Mouse (Mus musculus): ENCODE data around the gene Bcor. TPM values are rescaled to one million over a fixed set of nuclear protein-coding genes. Genes with fewer than 3 reads are reported as not detected.

The Bcor gene
- total RNA-seq, 1 experiment = 32.9 TPM

DNA sequence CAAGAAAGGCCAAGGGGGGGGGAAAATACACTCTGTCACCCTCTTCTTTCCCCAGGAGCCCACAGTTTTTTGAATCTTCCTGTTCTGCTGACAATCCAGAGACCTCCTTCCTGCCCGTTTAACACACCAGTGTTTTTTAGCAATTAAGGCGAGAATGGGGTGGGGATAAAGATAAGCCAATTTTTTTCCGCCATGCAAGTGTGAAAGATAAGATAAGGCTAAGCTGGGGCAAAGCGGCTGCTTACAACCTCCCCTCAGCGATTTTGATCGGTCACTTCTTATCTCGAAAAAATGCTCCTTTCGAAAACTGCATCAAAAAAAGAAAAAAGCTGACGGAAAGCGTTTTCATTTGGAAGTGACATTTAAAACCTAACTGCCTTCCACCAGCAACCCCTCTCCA lies 74.2 kb downstream of the Bcor start:
- H3K9ac ChIP-seq (ENCODE audit: insufficient read depth, low read depth, low read length, poor library complexity, severe bottlenecking) = no peak overlapping the region
- no peak overlapping the region for H3K27ac ChIP-seq (ENCODE audit: insufficient read depth, low read depth, low read length, poor library complexity, severe bottlenecking)
- H3K4me1 ChIP-seq (ENCODE audit: control insufficient read depth in 2 of 2, insufficient read depth in 2 of 2, low read length in 2 of 2, poor library complexity in 1 of 2) = peaks cover 0 to 4% of the 10 kb centered on the region in 2 experiments; a peak in 1 of 4 replicates
- in situ Hi-C loops (cut with MboI; ENCODE audit: low sequenced_read_pairs in 2 of 2, unreplicated experiment in 2 of 2) = loop anchor here (10.0 to 25.0 kb wide), 3 partner anchors 49 to 449 kb away; no protein-coding TSS in a partner anchor
- TF ChIP-seq HCFC1 (IDR thresholded peaks at IDR 0.05; ENCODE audit: borderline replicate concordance, insufficient read depth, low read length) (no peak), ZNF384 (IDR thresholded peaks at IDR 0.05; ENCODE audit: low read depth, low read length) (no peak), CHD2 (IDR thresholded peaks at IDR 0.05; ENCODE audit: low read depth, low read length) (no peak), ZC3H11A (IDR thresholded peaks at IDR 0.05; ENCODE audit: borderline replicate concordance, low read depth, low read length) (no peak), MAFK (IDR thresholded peaks at IDR 0.05; ENCODE audit: insufficient read depth, low read depth, low read length) (no peak)
- no peaks in the 10 kb centered on the region for H3K36me3 ChIP-seq (ENCODE audit: control insufficient read depth, insufficient read depth, low read length, poor library complexity, severe bottlenecking)
- no peak for DNase-seq (ENCODE audit: low read depth, low spot score)
- no peak overlapping the region for H3K4me3 ChIP-seq (ENCODE audit: insufficient read depth in 1 of 2, low read depth in 1 of 2, low read length in 2 of 2, poor library complexity in 1 of 2, severe bottlenecking in 1 of 2)
- H3K9me3 ChIP-seq (ENCODE audit: control insufficient read depth, insufficient read depth, low read depth, low read length) = no peaks in the 10 kb centered on the region

DNA sequence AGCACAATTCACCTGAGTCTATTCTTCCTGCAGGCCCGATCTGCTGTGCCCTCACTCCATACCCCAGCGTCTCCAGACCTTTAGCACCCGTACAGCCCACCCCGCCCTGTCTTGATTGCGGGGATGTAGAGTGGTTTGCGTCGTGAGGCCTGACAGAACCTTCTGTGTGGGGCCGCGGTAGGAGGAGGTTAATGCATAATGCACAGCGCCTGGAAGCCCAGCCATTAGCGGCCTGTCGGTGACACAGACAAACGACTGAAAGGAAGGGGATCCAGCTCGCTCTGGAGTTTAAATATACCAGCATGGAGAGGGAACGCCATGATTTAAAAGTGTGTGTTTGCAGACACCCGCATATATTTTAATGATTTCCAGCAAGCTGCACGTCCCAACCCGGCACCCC lies 74.9 kb downstream of the Bcor start:
- H3K9me3 ChIP-seq (ENCODE audit: control insufficient read depth, insufficient read depth, low read depth, low read length) = no peaks in the 10 kb centered on the region
- H3K9ac ChIP-seq (ENCODE audit: insufficient read depth, low read depth, low read length, poor library complexity, severe bottlenecking) = no peak overlapping the region
- no peak for TF ChIP-seq CHD2 (IDR thresholded peaks at IDR 0.05; ENCODE audit: low read depth, low read length)
- no peak for TF ChIP-seq HCFC1 (IDR thresholded peaks at IDR 0.05; ENCODE audit: borderline replicate concordance, insufficient read depth, low read length)
- TF ChIP-seq MAFK (IDR thresholded peaks at IDR 0.05; ENCODE audit: insufficient read depth, low read depth, low read length) = no peak
- no peak for TF ChIP-seq ZC3H11A (IDR thresholded peaks at IDR 0.05; ENCODE audit: borderline replicate concordance, low read depth, low read length)
- TF ChIP-seq ZNF384 (IDR thresholded peaks at IDR 0.05; ENCODE audit: low read depth, low read length) = no peak
- DNase-seq (ENCODE audit: low read depth, low spot score) = no peak
- peaks cover 0 to 4% of the 10 kb centered on the region in 2 experiments; a peak in 1 of 4 replicates for H3K4me1 ChIP-seq (ENCODE audit: control insufficient read depth in 2 of 2, insufficient read depth in 2 of 2, low read length in 2 of 2, poor library complexity in 1 of 2)
- no peak overlapping the region for H3K4me3 ChIP-seq (ENCODE audit: insufficient read depth in 1 of 2, low read depth in 1 of 2, low read length in 2 of 2, poor library complexity in 1 of 2, severe bottlenecking in 1 of 2)
- in situ Hi-C loops (cut with MboI; ENCODE audit: low sequenced_read_pairs in 2 of 2, unreplicated experiment in 2 of 2) = loop anchor here (10.0 to 25.0 kb wide), 3 partner anchors 50 to 448 kb away; no protein-coding TSS in a partner anchor
- H3K27ac ChIP-seq (ENCODE audit: insufficient read depth, low read depth, low read length, poor library complexity, severe bottlenecking) = no peak overlapping the region
- no peaks in the 10 kb centered on the region for H3K36me3 ChIP-seq (ENCODE audit: control insufficient read depth, insufficient read depth, low read length, poor library complexity, severe bottlenecking)

DNA sequence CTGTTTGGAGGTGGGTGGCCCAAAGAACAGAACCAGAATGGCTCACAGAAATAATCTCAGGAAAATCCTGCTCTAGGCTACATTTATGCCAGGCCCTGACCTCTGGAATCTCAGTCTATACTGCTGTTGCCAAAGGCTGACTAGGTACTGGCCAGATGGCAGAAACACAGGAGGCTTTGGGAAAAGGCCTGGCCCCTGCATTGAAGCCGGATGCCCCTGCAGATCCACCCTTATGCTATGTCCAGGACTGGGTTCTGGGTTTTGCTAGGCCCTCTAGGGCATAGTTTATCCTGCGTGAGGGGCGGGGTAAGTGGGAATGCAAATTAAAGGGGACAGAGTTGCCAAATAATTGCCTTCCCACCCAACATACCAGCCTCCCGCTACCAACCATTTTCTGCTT lies 75.5 kb downstream of the Bcor start:
- DNase-seq (ENCODE audit: low read depth, low spot score) = no peak
- no peak overlapping the region for H3K4me3 ChIP-seq (ENCODE audit: insufficient read depth in 1 of 2, low read depth in 1 of 2, low read length in 2 of 2, poor library complexity in 1 of 2, severe bottlenecking in 1 of 2)
- no peak for TF ChIP-seq ZNF384 (IDR thresholded peaks at IDR 0.05; ENCODE audit: low read depth, low read length)
- TF ChIP-seq CHD2 (IDR thresholded peaks at IDR 0.05; ENCODE audit: low read depth, low read length) = no peak
- H3K4me1 ChIP-seq (ENCODE audit: control insufficient read depth in 2 of 2, insufficient read depth in 2 of 2, low read length in 2 of 2, poor library complexity in 1 of 2) = peaks cover 0 to 4% of the 10 kb centered on the region in 2 experiments; a peak in 1 of 4 replicates
- H3K9ac ChIP-seq (ENCODE audit: insufficient read depth, low read depth, low read length, poor library complexity, severe bottlenecking) = no peak overlapping the region
- no peaks in the 10 kb centered on the region for H3K36me3 ChIP-seq (ENCODE audit: control insufficient read depth, insufficient read depth, low read length, poor library complexity, severe bottlenecking)
- no peaks in the 10 kb centered on the region for H3K9me3 ChIP-seq (ENCODE audit: control insufficient read depth, insufficient read depth, low read depth, low read length)
- in situ Hi-C loops (cut with MboI; ENCODE audit: low sequenced_read_pairs in 2 of 2, unreplicated experiment in 2 of 2) = loop anchor here (10.0 to 25.0 kb wide), 3 partner anchors 50 to 447 kb away; no protein-coding TSS in a partner anchor
- no peak overlapping the region for H3K27ac ChIP-seq (ENCODE audit: insufficient read depth, low read depth, low read length, poor library complexity, severe bottlenecking)

DNA sequence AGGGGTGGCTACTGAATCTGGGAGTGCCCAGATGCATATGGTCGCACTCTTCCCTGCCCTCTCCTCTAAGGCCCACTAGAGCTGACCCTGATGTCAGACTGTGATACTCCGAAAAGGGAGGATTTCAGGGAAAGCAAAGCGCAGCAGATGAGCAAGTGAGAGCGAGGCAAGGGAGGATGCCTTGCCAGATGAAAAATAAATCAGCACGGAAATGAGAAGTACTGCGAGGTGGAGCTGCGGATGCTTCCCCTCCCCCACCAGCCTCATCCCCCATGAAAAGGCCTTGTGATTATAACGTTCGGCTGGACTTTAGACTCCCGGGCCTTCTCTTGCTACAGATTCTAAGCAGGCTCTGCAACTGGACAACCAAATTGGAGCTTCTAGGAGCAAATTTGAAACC lies 76.5 kb downstream of the Bcor start:
- H3K9me3 ChIP-seq (ENCODE audit: control insufficient read depth, insufficient read depth, low read depth, low read length) = no peaks in the 10 kb centered on the region
- DNase-seq (ENCODE audit: low read depth, low spot score) = no peak
- H3K4me1 ChIP-seq (ENCODE audit: control insufficient read depth in 2 of 2, insufficient read depth in 2 of 2, low read length in 2 of 2, poor library complexity in 1 of 2) = peaks cover 0 to 4% of the 10 kb centered on the region in 2 experiments; a peak in 1 of 4 replicates
- no peaks in the 10 kb centered on the region for H3K36me3 ChIP-seq (ENCODE audit: control insufficient read depth, insufficient read depth, low read length, poor library complexity, severe bottlenecking)
- TF ChIP-seq ZC3H11A (IDR thresholded peaks at IDR 0.05; ENCODE audit: borderline replicate concordance, low read depth, low read length) (no peak), MAFK (IDR thresholded peaks at IDR 0.05; ENCODE audit: insufficient read depth, low read depth, low read length) (no peak), CHD2 (IDR thresholded peaks at IDR 0.05; ENCODE audit: low read depth, low read length) (no peak), ZNF384 (IDR thresholded peaks at IDR 0.05; ENCODE audit: low read depth, low read length) (no peak), HCFC1 (IDR thresholded peaks at IDR 0.05; ENCODE audit: borderline replicate concordance, insufficient read depth, low read length) (no peak)
- in situ Hi-C loops (cut with MboI; ENCODE audit: low sequenced_read_pairs in 2 of 2, unreplicated experiment in 2 of 2) = loop anchor here (10.0 to 25.0 kb wide), 3 partner anchors 51 to 446 kb away; no protein-coding TSS in a partner anchor
- no peak overlapping the region for H3K27ac ChIP-seq (ENCODE audit: insufficient read depth, low read depth, low read length, poor library complexity, severe bottlenecking)
- H3K4me3 ChIP-seq (ENCODE audit: insufficient read depth in 1 of 2, low read depth in 1 of 2, low read length in 2 of 2, poor library complexity in 1 of 2, severe bottlenecking in 1 of 2) = no peak overlapping the region
- no peak overlapping the region for H3K9ac ChIP-seq (ENCODE audit: insufficient read depth, low read depth, low read length, poor library complexity, severe bottlenecking)

DNA sequence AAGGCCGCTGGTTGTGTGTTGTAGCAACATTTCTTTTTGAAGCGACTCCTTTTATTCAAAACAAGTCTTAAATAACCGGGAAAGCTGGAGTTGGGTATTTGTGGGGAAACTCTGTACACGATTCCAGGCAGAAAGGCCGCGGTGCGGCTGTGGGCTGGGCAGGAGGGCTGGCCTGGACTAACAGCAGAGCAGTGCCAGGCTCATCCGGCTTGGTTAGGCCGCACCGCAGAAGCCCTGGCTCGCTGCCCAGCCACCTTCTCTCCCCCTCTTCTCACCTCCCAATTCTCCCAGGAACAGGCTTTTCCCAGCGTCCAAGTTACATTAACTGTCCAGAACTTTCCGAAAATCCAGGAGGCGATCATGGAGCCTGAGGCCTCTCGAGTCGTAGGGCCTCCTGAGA lies 77.4 kb downstream of the Bcor start:
- no peak overlapping the region for H3K27ac ChIP-seq (ENCODE audit: insufficient read depth, low read depth, low read length, poor library complexity, severe bottlenecking)
- no peak overlapping the region for H3K4me3 ChIP-seq (ENCODE audit: insufficient read depth in 1 of 2, low read depth in 1 of 2, low read length in 2 of 2, poor library complexity in 1 of 2, severe bottlenecking in 1 of 2)
- no peaks in the 10 kb centered on the region for H3K9me3 ChIP-seq (ENCODE audit: control insufficient read depth, insufficient read depth, low read depth, low read length)
- in situ Hi-C loops (cut with MboI; ENCODE audit: low sequenced_read_pairs in 2 of 2, unreplicated experiment in 2 of 2) = loop anchor here (10.0 to 25.0 kb wide), 3 partner anchors 52 to 445 kb away; no protein-coding TSS in a partner anchor
- H3K36me3 ChIP-seq (ENCODE audit: control insufficient read depth, insufficient read depth, low read length, poor library complexity, severe bottlenecking) = no peaks in the 10 kb centered on the region
- TF ChIP-seq ZC3H11A (IDR thresholded peaks at IDR 0.05; ENCODE audit: borderline replicate concordance, low read depth, low read length) = no peak
- H3K4me1 ChIP-seq (ENCODE audit: control insufficient read depth in 2 of 2, insufficient read depth in 2 of 2, low read length in 2 of 2, poor library complexity in 1 of 2) = peaks cover 0 to 4% of the 10 kb centered on the region in 2 experiments; a peak in 1 of 4 replicates
- DNase-seq (ENCODE audit: low read depth, low spot score) = no peak
- H3K9ac ChIP-seq (ENCODE audit: insufficient read depth, low read depth, low read length, poor library complexity, severe bottlenecking) = no peak overlapping the region
